Mouse (Mus musculus) kidney, embryonic 16.5 days (tissue): Measurements from ENCODE around the gene Wap. TPM values are rescaled to one million over a fixed set of nuclear protein-coding genes. Genes with fewer than 3 reads are reported as not detected.

Source experiments
- ATAC-seq: fragments of 200-750 bp; cut with Nextera tagmentation; 2 replicates; pipeline ENCODE4 v1.8.0; 2017; ENCODE audit warnings: moderate TSS enrichment; ENCODE audit not compliant: low FRiP score, low TSS enrichment
- H3K27ac ChIP-seq: fragments of 300-500 bp; sonication (generic); 2 replicates; pipeline ENCODE4 v1.5.1; 2014; ENCODE audit warnings: low read length
- H3K27me3 ChIP-seq: fragments of 300-500 bp; sonication (generic); 2 replicates; pipeline ENCODE4 v1.6.1; 2014; ENCODE audit warnings: low read length, control low read depth, mixed read lengths; ENCODE audit not compliant: insufficient read depth
- H3K36me3 ChIP-seq: fragments of 300-500 bp; sonication (generic); 2 replicates; pipeline ENCODE4 v1.6.1; 2014; ENCODE audit warnings: low read length, control low read depth, mixed read lengths; ENCODE audit not compliant: insufficient read depth
- H3K4me1 ChIP-seq: fragments of 300-500 bp; sonication (generic); 2 replicates; pipeline ENCODE4 v1.6.1; 2014; ENCODE audit warnings: low read length, control low read depth, mixed read lengths; ENCODE audit not compliant: insufficient read depth
- H3K4me2 ChIP-seq: fragments of 300-500 bp; sonication (generic); replicated peaks from 2 replicates; pipeline ENCODE4 v1.6.1; 2014; ENCODE audit warnings: low read depth, low read length
- H3K4me3 ChIP-seq: fragments of 300-500 bp; sonication (generic); 2 replicates; pipeline ENCODE4 v1.5.1; 2014; ENCODE audit warnings: mild to moderate bottlenecking, low read length
- H3K9ac ChIP-seq: fragments of 300-500 bp; sonication (generic); replicated peaks from 2 replicates; pipeline ENCODE4 v1.6.1; 2014; ENCODE audit warnings: low read length
- H3K9me3 ChIP-seq: fragments of 300-500 bp; sonication (generic); 2 replicates; pipeline ENCODE4 v1.6.1; 2016; ENCODE audit warnings: low read length, control low read depth
- WGBS: fragments of 180-500 bp; shearing (Covaris S2); extraction: QIAGEN DNeasy Blood & Tissue Kit; methylation state at CpG from one replicate; pipeline ENCODE4 v1.1.7; 2014; 5-methylcytosine and 5-hydroxymethylcytosine counted together
- polyA plus RNA-seq: library from polyadenylated mRNA; unstranded; fragments of >200 nt; fragmentation: Nextera tagmentation; extraction: Ambion mirVana; gene quantifications from 2 replicates; pipeline ENCODE4 v1.2.1, GENCODE M21; 2015

Gene Wap
- polyA plus RNA-seq, 1 experiment from 2014 or later, result not detected

DNA sequence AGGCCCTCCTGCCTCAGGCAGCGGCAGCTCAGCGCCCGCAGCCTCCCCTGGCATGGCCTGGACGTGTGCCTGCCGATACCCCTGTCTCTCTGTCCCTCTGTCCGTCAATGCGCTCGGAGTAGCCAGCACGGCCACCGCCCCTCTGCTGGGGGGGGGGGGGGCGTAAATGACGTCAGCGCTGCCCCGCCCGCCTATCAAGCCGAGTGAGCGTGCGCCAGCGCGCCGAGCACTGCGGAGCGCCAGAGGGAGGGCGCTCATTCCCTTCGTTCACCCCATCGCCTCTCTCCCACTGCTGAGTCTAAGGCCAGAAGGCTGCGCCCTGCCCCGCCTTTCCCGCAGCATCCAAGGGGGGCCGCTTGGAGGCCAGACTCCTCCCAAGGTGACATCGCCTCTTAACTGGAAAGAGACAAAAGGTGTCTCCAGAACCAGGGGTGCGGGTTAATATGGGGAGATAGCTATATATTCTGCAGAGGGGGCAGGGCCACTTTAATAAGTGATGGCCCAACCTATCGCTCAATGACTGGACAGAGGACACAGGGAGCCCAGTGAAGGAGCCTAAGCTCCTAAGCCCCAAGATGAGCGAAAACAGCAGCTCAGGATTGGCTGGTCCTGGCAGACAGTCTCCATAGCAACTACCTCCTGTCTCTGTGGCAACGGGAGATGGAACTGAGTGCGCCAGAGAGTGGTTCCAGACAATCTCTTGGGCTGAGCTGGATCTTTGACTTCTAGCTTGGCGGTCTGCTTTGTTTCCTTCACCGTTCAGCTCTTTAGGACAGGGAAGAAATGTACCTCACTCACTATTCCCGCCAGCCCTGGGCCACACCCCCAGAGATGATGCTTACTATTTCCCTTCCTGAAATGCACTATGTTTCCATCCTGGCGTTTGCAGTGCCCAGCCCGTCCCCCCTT lies 32.7 kb downstream of the Wap start, which contains the start of gene Nacad:
Gene Nacad (minus strand): TSS at position 563 of the 909 bp plus-strand sequence.
- 0 out of 2 replicates have a peak, but pooled peaks cover 2% of the 10 kb centered on the region for H3K36me3 ChIP-seq
- H3K9me3 ChIP-seq, result no peaks in the 10 kb centered on the region
- peak within 1 kb of the TSS; percentile 42 for H3K4me3 ChIP-seq
- ATAC-seq, result peak; percentile 49; the same call in 1 of the 2 replicates
- peaks cover 14% of the 10 kb centered on the region for H3K4me1 ChIP-seq
- H3K4me2 ChIP-seq, result peak within 1 kb of the TSS; percentile 66
- H3K9ac ChIP-seq, result peak within 1 kb of the TSS; percentile 4; the same call in 1 of the 2 replicates
- H3K27ac ChIP-seq, result no peak within 1 kb of the TSS
- 6% methylated on average over 37 of the region's 41 CpGs for WGBS
- peaks cover 31% of the 10 kb centered on the region for H3K27me3 ChIP-seq

DNA sequence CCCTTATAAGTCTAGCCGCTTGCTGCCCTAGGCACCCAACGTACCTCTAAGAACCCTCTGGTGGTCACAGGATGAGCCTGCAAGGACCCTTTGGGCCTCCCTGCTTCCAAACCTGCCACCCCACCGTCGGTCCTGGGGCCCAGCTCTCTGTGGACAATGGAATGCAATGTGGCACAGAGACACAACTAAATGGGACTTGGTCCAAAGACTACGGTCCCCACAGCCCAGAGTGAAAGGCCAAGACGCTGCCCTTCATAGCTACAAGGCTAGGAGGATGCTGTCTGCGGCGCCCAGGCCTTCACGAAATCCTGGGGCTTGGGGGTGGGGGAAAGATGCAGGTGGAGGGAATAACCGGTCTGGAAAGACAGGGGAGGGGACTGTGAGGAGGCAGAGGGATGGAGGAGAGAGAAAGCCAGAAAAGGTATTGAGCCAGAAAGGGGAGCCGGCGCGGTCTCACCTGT lies 33.4 kb downstream of the Wap start:
- no peaks in the 10 kb centered on the region for H3K36me3 ChIP-seq
- peaks cover 14% of the 10 kb centered on the region for H3K4me1 ChIP-seq
- H3K27me3 ChIP-seq, result peaks cover 31% of the 10 kb centered on the region
- 14% methylated on average over 13 of the region's 13 CpGs for WGBS
- H3K4me3 ChIP-seq, result peak overlapping the region; percentile 42
- peak overlapping the region; percentile 66 for H3K4me2 ChIP-seq
- H3K27ac ChIP-seq, result no peak overlapping the region
- ATAC-seq, result no peak
- H3K9ac ChIP-seq, result peak overlapping the region; percentile 4; the same call in 1 of the 2 replicates
- H3K9me3 ChIP-seq, result no peaks in the 10 kb centered on the region

DNA sequence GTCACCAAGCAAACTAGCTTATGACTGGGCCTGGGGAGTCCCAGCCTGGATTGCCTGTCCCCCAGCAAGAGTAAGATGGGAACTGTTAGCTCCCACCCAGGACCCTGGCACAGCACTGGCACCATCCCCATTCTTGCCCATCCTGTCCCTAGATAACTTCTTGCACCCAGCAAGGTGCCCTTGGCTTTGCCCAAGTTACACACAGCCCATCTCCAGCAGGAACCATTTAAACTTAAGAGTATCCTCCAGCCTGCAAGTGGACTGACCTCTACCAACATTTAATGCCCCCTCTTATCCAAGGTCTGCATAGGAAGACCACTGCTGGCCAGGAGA lies 33.9 kb downstream of the Wap start:
- peaks cover 14% of the 10 kb centered on the region for H3K4me1 ChIP-seq
- H3K27ac ChIP-seq, result no peak overlapping the region
- H3K4me2 ChIP-seq, result no peak overlapping the region
- ATAC-seq, result no peak
- no peaks in the 10 kb centered on the region for H3K36me3 ChIP-seq
- H3K9me3 ChIP-seq, result no peaks in the 10 kb centered on the region
- no peak overlapping the region for H3K4me3 ChIP-seq
- H3K27me3 ChIP-seq, result peaks cover 31% of the 10 kb centered on the region
- H3K9ac ChIP-seq, result no peak overlapping the region

DNA sequence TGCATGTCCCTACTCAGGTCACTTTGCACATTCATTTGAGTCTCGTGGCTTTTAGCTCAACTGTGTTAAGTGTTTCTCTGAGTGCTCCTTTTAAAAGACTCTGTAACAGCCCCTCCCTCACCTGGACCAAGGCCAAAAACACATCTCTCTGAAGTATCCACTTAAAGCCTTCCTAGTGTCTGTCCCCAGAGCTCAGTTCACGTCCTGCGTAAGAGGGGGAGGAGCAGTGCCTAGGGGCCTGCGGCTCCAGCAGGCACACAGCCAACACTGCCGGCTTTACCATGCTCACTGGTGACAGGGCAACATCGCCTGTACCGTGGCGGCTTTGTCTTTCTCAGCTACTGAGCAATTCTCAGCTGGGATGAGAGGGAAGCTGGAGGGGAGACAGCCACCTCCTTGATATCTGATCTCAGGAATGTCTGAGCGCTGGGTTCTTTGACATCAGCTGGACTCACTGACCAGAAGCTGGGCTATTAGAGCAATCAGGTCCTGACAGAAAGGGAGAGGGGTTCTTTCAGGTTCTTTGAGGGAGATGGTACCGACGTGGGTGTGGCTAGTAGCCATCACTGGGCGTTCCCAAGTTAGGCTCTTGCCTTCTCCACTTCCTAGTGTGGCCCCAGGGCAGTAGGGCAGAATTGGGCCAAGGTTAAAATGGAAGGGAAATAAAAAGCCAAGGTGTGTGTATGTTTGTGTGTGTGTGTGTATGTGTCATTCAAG lies 34.4 kb downstream of the Wap start:
- H3K4me3 ChIP-seq, result no peak overlapping the region
- no peaks in the 10 kb centered on the region for H3K9me3 ChIP-seq
- H3K27me3 ChIP-seq, result peaks cover 31% of the 10 kb centered on the region
- ATAC-seq, result peak; percentile 27; the same call in 1 of the 2 replicates
- no peak overlapping the region for H3K27ac ChIP-seq
- 0 out of 2 replicates have a peak overlapping the region, but pooled peaks have one; percentile 16 for H3K4me2 ChIP-seq
- no peaks in the 10 kb centered on the region for H3K36me3 ChIP-seq
- 0 out of 2 replicates have a peak overlapping the region, but pooled peaks have one; percentile 15 for H3K9ac ChIP-seq
- WGBS, result 11% methylated on average over 12 of the region's 12 CpGs
- peaks cover 14% of the 10 kb centered on the region for H3K4me1 ChIP-seq

DNA sequence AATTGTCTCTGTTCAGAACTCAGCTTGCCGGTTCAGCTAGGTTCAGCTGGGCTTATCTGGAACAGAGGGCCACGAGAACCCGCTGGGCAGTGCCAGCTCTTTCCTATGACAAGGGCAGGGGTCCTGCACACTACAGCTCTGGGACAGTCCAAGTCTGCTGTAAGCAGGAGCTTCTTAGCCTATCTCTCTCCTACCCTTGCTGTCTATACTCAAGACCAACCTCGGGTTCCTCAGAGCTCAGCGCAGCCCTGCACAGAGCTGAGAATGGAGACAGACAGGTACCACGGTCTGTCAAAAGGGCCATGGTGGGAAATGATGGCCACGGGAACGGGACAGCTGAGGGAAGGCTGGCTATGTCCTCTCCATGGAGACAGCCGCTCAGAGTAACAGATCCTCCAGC lies 35.2 kb downstream of the Wap start:
- peaks cover 19% of the 10 kb centered on the region for H3K4me1 ChIP-seq

DNA sequence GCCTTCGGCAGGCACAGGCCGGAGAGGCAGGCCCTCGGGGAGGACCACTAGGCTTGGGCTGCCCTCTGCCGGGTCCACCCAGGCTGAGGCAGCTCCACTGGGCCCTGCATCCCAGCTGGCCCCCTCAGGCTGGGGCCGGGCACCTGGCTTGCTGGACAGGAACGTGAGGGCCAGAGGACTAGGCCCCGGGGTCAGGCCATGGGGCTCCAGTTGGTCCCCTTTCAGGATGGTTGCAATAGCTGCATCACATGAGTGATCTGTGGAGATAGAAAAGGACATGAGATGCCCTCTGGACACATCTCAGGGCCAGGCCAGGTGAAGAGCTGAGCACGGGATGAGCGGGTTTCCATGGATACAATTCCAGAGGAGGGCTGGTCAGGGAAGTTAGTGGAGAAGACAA lies 35.8 kb downstream of the Wap start:
- H3K36me3 ChIP-seq, result no peaks in the 10 kb centered on the region; the same call in 1 of the 2 replicates
- no peaks in the 10 kb centered on the region for H3K9me3 ChIP-seq
- no peak for ATAC-seq
- no peak overlapping the region for H3K9ac ChIP-seq
- H3K4me2 ChIP-seq, result no peak overlapping the region
- H3K4me3 ChIP-seq, result no peak overlapping the region
- H3K4me1 ChIP-seq, result peaks cover 19% of the 10 kb centered on the region
- peaks cover 31% of the 10 kb centered on the region for H3K27me3 ChIP-seq
- WGBS, result 84% methylated on average over 9 of the region's 9 CpGs
- H3K27ac ChIP-seq, result no peak overlapping the region

More for the DNA sequence above, 35.2 kb downstream of the Wap start:
- Histone ChIP-seq H3K27me3 (peaks cover 31% of the 10 kb centered on the region), H3K4me3 (no peak overlapping the region), H3K9me3 (no peaks in the 10 kb centered on the region), H3K36me3 (no peaks in the 10 kb centered on the region), H3K4me2 (no peak overlapping the region), H3K9ac (no peak overlapping the region), H3K27ac (no peak overlapping the region)
- no peak for ATAC-seq
- 80% methylated on average over 9 of the region's 9 CpGs for WGBS

DNA sequence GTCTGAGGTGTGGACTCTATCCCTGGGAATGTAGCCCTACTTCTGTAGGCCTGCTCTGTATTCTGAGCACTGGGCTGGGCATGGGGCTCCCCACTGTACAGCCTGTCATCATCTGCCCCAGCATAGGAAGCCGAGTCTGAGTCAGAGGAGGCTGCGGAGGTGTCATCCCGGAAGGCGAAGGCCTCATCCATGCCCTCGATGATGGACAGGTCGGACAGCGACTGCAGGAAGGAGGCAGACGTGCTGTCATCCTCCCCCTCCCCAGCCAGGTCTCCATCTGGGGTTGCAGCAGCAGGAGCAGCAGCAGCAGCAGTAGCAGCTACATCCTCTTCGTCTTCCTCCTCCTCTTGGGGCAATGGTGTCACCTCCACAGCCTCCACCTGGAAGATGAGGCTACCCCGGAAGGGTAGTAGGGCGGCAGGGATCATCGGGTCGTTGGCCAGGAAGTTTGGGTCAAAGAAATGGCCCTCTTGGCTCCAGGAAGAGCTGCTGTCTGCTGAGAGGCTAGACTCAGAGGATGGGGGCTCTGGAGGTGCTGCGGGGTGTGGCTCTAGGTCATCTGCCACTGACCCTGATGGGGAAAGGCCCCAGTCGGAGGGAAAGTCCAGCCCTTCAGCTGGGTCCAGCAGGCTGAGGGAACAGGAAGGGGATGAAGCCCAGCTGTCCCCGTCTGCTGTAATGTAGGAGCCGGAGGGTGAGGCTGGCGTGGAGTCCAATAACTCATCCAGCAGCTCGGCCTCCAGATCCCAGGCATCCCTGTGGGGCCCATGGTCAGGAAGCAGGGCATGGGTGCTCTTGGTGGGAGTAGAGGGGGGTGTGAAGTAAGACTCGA lies 36.6 kb downstream of the Wap start:
- peaks cover 19% of the 10 kb centered on the region for H3K4me1 ChIP-seq
- no peak overlapping the region for H3K27ac ChIP-seq
- H3K9me3 ChIP-seq, result no peaks in the 10 kb centered on the region
- WGBS, result 48% methylated on average over 20 of the region's 20 CpGs
- H3K36me3 ChIP-seq, result peaks cover 3% of the 10 kb centered on the region; the same call in 1 of the 2 replicates
- H3K4me3 ChIP-seq, result no peak overlapping the region
- no peak for ATAC-seq
- H3K27me3 ChIP-seq, result peaks cover 29% of the 10 kb centered on the region
- H3K4me2 ChIP-seq, result no peak overlapping the region
- no peak overlapping the region; the same call in 1 of the 2 replicates for H3K9ac ChIP-seq

DNA sequence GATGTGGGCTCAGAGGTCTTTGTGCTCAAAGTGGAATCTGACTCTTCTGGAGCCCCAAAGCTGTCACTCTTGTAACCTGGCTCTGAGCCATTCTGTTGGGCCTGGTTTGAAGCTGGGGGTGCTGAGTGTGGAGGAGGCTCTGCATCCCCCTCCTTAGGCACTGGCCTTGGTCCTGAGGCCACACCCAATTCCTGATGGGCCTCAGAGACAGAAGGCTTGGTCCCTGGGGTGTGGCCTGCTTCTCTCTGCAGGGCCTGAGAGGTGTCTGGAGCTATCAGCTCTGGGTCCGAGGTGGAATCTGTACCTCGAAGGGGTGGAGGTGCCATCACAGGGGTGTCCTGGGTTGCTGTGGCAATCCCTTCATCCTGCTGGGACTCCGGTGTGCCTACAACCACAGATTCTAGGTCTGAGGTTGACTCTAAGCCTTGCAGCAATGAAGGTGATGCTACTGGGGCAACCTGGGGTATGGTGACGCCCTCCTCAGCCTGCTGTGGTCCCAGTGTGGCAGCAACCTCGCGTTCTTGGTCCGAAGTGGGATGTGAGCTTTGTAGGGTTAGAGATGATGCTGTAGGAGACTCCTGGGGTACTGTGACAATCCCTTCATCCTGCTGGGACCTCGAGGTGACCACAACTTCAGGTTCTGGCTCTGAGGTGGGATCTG lies 38.0 kb downstream of the Wap start:
- Histone ChIP-seq H3K4me2 (no peak overlapping the region), H3K9ac (no peak overlapping the region), H3K9me3 (no peaks in the 10 kb centered on the region), H3K36me3 (peaks cover 18% of the 10 kb centered on the region), H3K27ac (no peak overlapping the region), H3K4me3 (no peak overlapping the region), H3K27me3 (peaks cover 15% of the 10 kb centered on the region), H3K4me1 (peaks cover 16% of the 10 kb centered on the region)
- 87% methylated on average over 8 of the region's 8 CpGs for WGBS
- no peak for ATAC-seq

DNA sequence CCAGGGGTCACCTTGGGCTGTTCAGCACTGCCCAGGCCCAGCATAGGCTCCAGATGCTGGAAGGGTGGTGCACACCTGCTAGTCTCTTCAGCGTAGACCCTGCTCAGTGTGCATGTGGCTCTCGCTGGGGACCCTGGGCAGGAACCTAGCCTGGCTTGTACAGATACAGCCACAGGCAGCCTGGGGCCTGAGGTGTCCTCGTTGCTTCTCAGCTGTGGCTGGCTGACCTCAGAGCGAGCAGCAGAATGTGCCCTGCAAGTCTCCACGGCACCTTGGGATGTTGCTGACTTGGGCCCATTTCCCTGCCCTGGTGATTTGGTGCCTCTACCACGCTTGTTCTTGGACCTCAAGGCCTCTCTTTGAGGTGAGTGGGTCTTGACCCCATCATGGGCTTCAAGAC lies 38.6 kb downstream of the Wap start:
- Histone ChIP-seq H3K27me3 (peaks cover 9% of the 10 kb centered on the region), H3K4me2 (no peak overlapping the region), H3K36me3 (peaks cover 22% of the 10 kb centered on the region), H3K9ac (no peak overlapping the region), H3K27ac (no peak overlapping the region), H3K9me3 (no peaks in the 10 kb centered on the region), H3K4me1 (peaks cover 12% of the 10 kb centered on the region), H3K4me3 (no peak overlapping the region)
- 80% methylated on average over 6 of the region's 6 CpGs for WGBS
- no peak; the same call in 1 of the 2 replicates for ATAC-seq
